Mouse (Mus musculus) right cerebral cortex, postnatal 4 days (tissue): Measurements from ENCODE around the gene Kif3a.
"Not testable (repeated sequence)": the region's sequence is repeated elsewhere in the genome, so short reads cannot be mapped to it uniquely, and the experiment has no call there.

ENCODE experiments used
- DNase-seq: peaks from one replicate; pipeline ENCODE4 v3.0.0-alpha.2; 2022

Kif3a gene

GRCm38 (mm10) chr11:53546271-53546670, 20.9 kb upstream of the Kif3a start:
- DNase-seq = no peak

DNA sequence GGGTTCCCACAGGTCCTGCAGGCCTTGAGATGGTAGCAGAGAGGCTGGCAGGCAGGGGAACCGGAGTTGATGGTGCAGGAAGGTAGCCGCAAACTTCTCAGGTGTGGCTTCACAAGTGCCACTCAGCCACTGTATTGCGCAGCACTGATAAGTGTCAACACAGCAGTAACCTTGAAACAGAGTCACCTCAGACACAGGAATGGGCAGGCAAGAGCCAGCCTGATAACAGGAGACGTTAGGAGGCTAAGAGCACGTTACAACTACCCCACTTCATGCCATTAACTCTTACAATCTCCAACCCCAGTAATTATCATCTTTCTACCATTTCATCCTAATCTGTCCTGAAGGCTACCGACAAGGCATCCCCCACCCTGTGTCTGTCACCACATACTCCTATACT, 19.6 kb upstream of the Kif3a start:
- DNase-seq = no peak

GRCm38 (mm10) chr11:53548036-53548605, 19.1 kb upstream of the Kif3a start:
- DNase-seq = no peak

- DNase-seq = no peak
Observed at GRCm38 (mm10) chr11:53550714-53551113, 16.5 kb upstream of the Kif3a start.

- DNase-seq = peak; percentile 29
Observed at GRCm38 (mm10) chr11:53551754-53552153, 15.4 kb upstream of the Kif3a start.

GRCm38 (mm10) chr11:53556529-53556928, 10.7 kb upstream of the Kif3a start:
- DNase-seq = not testable (repeated sequence)

DNA sequence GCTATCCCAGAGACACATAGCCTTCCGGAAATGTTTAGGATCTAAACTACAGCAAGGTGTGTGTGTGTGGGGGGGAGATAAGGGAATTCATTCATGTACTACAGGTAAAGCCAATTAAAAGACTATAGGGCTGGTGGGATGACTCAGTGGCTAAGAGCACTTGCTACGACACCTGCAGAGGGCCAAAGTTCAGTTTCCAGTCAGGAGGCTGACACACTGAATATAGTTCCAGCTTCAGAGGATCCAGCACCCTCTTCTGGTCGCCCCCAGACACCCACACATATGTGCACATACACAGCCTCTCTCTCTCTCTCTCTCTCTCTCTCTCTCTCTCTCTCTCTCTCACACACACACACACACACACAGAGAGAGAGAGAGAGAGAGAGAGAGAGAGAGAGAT, 9.2 kb upstream of the Kif3a start:
- DNase-seq = not testable (repeated sequence)

DNA sequence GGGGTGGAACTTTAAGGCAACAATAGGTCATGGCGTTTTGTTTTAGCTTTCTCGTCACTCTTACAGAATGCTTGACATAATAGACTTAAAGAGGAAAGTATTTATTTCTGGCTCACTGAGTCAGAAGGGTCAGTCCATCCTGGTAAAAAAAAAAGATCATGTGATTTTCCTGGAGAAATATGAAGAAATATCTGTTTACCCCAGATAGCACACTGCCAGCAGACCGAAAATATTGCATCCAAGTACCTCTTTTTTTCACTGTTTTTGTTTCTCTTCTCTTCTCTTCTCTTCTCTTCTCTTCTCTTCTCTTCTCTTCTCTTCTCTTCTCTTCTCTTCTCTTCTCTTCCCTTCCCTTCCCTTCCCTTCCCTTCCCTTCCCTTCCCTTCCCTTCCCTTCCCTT, 7.2 kb upstream of the Kif3a start:
- DNase-seq = not testable (repeated sequence)

- no peak for DNase-seq
Observed at GRCm38 (mm10) chr11:53561986-53562385, 5.2 kb upstream of the Kif3a start.

DNA sequence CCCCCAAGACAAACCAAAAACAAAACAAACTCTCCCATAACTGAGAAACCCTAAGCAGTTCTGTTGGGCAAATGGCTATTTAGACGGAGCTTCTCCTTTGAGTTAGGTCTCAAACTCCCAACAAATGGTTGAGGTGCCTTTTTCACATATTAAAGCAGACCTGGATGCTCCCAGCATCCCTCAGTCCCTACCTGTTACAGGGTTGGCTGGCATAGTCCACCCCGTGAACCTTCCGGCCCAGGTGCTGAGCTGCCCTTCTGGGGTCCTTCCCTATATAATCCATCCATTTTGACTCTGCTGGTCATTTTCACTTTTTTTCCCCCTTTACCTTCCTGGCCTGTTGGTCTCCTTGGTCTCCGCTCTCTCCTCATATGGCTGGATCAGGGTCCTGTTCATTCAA, 533 bp upstream of the Kif3a start:
- DNase-seq = no peak

DNA sequence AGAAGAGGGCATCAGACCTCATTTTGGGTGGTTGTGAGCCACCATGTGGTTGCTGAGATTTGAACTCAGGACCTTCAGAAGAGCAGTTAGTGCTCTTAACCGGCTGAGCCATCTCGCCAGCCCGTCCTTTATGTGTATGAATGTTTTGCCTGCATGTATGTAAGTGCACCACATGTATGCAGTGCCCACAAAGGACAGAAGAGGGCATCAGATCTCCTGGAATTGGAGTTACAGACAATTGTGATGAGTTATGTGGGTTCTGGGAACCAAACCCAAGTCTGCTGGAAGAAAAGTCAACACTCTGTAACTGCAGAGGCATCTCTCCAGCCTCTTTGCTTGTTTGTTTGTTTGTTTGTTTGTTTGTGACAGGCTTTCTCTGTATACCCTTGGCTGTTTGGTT, 13.4 kb downstream of the Kif3a start:
- DNase-seq = no peak

- no peak for DNase-seq
Observed at GRCm38 (mm10) chr11:53583151-53583550, 16.0 kb downstream of the Kif3a start.

DNA sequence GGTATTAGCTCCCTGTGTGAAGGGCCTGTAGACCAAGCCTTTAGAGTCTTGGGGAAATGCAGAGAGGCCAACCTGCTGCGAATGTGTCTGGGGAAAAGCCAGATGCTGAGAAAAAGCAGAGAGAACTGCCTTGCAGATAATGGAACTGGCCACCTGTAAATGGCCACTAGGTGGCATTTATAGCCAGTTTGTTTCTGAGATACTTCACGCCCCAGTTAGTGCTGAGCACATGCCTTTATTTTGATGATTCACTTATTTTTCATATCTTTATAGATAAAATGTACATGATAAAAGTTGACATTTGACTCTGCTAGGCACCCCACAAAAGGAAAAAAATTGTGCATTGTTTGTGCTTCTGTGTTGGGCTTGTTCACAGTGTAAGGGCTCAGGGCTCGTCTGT, 17.7 kb downstream of the Kif3a start:
- DNase-seq = no peak

GRCm38 (mm10) chr11:53585510-53585909, 18.3 kb downstream of the Kif3a start:
- DNase-seq = no peak

DNA sequence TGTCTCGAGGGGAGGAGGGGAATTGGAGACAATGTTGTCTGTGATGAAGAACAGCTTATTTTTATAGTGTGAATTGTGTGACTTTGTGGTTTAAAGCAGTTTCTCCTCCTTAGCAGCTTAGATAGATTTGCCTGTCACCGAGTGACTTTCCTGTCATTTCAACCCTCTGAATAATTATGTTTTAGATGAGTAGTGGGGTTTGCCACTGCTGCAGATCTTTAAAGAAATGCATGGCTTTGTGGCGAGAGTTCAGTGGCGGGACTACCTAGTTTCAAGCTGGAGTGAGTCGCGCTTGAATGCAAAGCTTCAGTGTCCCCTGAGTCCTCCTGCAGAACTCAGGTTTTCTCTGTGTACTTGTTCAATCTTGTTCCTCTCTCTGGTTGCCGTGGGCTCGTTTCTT, 21.1 kb downstream of the Kif3a start:
- DNase-seq = no peak

DNA sequence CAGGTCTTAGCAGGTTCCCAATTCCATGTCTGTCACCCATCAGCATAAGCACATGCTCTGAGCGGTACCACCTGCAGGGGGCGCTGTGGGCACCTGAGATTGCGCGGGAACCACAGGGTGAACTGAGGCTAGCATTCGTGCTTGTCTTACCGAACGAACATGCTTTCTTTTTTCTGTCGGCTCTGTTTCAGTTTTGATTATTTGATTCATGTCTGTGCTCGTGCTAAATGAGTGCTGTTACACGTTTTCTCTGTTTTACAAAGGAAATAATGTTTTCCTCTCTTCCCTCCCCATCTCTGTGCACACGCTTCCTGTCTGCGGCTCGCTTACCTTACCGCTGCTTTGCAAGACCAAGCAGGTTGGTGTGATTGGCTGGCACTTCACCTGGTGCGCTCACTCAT, 23.2 kb downstream of the Kif3a start:
- DNase-seq = peak; percentile 67

- DNase-seq = no peak
Observed at GRCm38 (mm10) chr11:53591116-53591515, 23.9 kb downstream of the Kif3a start.

DNA sequence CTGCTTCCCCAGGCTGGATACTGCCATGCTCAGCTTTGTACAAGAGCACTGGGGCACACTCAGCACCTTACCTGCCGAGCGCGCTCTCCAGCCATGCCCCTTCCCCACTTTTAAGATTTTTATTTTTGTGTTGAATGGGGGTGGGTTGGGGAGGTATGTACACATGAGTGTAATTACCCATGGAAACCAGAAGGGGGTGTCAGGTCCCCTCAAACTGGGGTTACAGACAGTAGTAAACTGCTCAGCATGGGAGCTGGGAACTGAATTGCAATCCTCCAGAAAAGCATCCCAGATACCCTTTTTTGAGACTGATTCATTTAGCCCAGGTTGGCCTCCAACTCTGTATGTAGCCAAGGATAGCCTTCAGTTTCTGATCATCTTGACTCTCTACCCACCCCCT, 37.8 kb downstream of the Kif3a start:
- no peak for DNase-seq

- DNase-seq = no peak
Observed at GRCm38 (mm10) chr11:53605609-53606008, 38.4 kb downstream of the Kif3a start.

- no peak for DNase-seq
Observed at GRCm38 (mm10) chr11:53609231-53609630, 42.1 kb downstream of the Kif3a start.

GRCm38 (mm10) chr11:53609672-53610071, 42.5 kb downstream of the Kif3a start:
- no peak for DNase-seq

GRCm38 (mm10) chr11:53615172-53615571, 48.0 kb downstream of the Kif3a start:
- no peak for DNase-seq

- no peak for DNase-seq
Observed at GRCm38 (mm10) chr11:53615575-53615974, 48.4 kb downstream of the Kif3a start.

DNA sequence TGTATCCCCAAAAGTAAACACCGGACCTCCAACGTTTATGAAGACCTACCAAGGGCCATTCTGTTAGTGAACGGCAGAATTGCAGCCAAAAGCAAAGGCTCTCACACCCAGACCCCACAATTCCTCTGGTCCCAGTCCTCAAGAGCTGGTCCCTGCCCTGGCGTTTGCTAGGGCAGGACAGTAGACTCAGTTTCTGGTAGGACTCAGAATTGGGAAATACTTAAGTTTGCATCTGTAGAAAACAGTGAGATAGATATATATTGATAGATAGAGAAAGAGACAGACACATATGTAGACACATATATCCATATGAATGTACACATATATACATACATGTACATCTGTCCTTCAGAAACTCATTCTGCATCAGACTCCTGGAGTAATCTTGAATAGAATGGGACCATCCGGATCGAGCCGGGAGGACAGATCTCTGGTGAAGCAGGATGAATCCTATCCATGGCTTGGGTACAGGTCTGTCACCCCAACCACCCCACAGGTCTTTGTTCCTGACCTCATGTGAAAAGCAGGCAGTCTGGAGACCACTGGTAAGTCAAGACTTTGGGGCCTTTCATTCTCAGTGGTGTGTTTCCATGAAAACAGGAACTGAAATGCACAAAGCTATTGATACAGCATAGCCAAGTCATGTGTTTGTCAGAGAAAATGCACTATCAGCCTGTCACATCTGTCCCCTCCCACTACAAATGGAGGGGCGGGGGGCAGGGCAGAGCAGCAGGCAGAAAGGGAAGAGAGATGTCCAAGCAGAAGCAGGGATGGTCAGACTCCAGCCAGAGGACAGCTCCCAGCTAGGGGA, 49.8 kb downstream of the Kif3a start:
- no peak for DNase-seq
